Mouse (Mus musculus) heart, adult 2 months (tissue): ENCODE data around the gene Slc8a2.

Experiments
- CTCF ChIP-seq: fragments of 200-600 bp; IDR thresholded peaks from 2 replicates; pipeline ENCODE4 v1.8.1; 2022; ENCODE audit warnings: antibody characterized with exemption, mild to moderate bottlenecking, moderate library complexity
- POLR2A ChIP-seq: fragments of 200-500 bp; IDR thresholded peaks from 2 replicates; pipeline ENCODE4 v1.6.1; 2011; ENCODE audit warnings: mild to moderate bottlenecking, low read depth, low read length, control low read depth; ENCODE audit not compliant: insufficient read depth

DNA sequence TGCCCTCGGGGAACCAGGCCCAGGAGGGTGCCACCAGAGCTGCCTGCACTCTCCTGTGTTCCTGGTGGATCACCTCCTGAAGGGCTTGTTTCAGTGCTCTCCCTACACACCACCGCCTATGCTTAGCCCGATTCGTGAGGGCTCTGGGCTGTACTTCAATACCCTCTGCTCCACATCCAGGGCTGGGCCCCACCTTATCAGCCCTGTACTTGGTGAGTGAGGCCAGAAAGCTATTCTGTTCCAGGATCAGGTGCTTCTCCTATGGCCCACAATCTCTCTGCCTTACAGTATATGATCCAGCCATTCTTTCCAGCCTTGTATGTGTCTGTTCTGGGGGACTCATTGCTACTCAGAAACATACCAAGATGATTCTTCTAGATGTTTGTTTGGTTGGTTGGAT is 46.3 kb upstream of the Slc8a2 start:
- TF ChIP-seq POLR2A (no peak), CTCF (no peak)
